Mouse (Mus musculus): ENCODE measurements at regions not wholly inside any gene's neighbourhood (a gene's known extent, or its start where the extent isn't known, plus 50 kb on each side); places are given as distances from the start of the nearest gene placed in this dataset.
"Not testable (repeated sequence)": the region's sequence is repeated elsewhere in the genome, so short reads cannot be mapped to it uniquely, and the experiment has no call there.

- intact Hi-C loops (cut with DNase I); DNase-seq (ENCODE audit: low spot score in 2 of 2): not testable (repeated sequence)
Measured at GRCm38 (mm10) chr16:93306140-93306539, 297.7 kb downstream of the Setd4 start.

GRCm38 (mm10) chr16:93294430-93294829 lies 309.4 kb downstream of the Setd4 start:
- intact Hi-C loops (cut with DNase I), result loop anchor here (5.0 to 10.0 kb wide), 2 partner anchors 150 to 727 kb away; no protein-coding TSS in a partner anchor
- DNase-seq (ENCODE audit: low spot score in 2 of 2), result no peak

GRCm38 (mm10) chr16:93292965-93293653 lies 310.8 kb downstream of the Setd4 start:
- DNase-seq (ENCODE audit: low spot score in 2 of 2), result peak; percentile 67 to 77

GRCm38 (mm10) chr16:93292181-93292834 lies 311.6 kb downstream of the Setd4 start:
- no peak for DNase-seq (ENCODE audit: low spot score in 2 of 2)
- intact Hi-C loops (cut with DNase I), result loop anchor here (2.0 to 10.0 kb wide), 3 partner anchors 148 to 725 kb away; no protein-coding TSS in a partner anchor

More at GRCm38 (mm10) chr16:93292965-93293653, 310.8 kb downstream of the Setd4 start:
- intact Hi-C loops (cut with DNase I), result loop anchor here (2.0 to 10.0 kb wide), 3 partner anchors 148 to 726 kb away; no protein-coding TSS in a partner anchor

- DNase-seq (ENCODE audit: low spot score in 2 of 2), result no peak
Measured at GRCm38 (mm10) chr16:93288036-93288435, 315.8 kb downstream of the Setd4 start.

GRCm38 (mm10) chr16:93287520-93287919 lies 316.3 kb downstream of the Setd4 start:
- no peak for DNase-seq (ENCODE audit: low spot score in 2 of 2)
- intact Hi-C loops (cut with DNase I), result no loop called here

More at GRCm38 (mm10) chr16:93288036-93288435, 315.8 kb downstream of the Setd4 start:
- intact Hi-C loops (cut with DNase I), result no loop called here

- no peak for DNase-seq (ENCODE audit: low spot score in 2 of 2)
- intact Hi-C loops (cut with DNase I), result no loop called here
Measured at GRCm38 (mm10) chr16:93286816-93287215, 317.0 kb downstream of the Setd4 start.

GRCm38 (mm10) chr16:93285191-93285590 lies 318.7 kb downstream of the Setd4 start:
- no peak for DNase-seq (ENCODE audit: low spot score in 2 of 2)
- intact Hi-C loops (cut with DNase I), result no loop called here

GRCm38 (mm10) chr16:93281715-93282114 lies 322.1 kb downstream of the Setd4 start:
- no peak for DNase-seq (ENCODE audit: low spot score in 2 of 2)
- intact Hi-C loops (cut with DNase I), result no loop called here

- intact Hi-C loops (cut with DNase I), result no loop called here
- DNase-seq (ENCODE audit: low spot score in 2 of 2), result no peak
Measured at GRCm38 (mm10) chr16:93272636-93273035, 331.2 kb downstream of the Setd4 start.

- intact Hi-C loops (cut with DNase I), result no loop called here
- DNase-seq (ENCODE audit: low spot score in 2 of 2), result no peak
Measured at GRCm38 (mm10) chr16:93272146-93272545, 331.7 kb downstream of the Setd4 start.

GRCm38 (mm10) chr16:93264061-93264585 lies 339.7 kb downstream of the Setd4 start:
- intact Hi-C loops (cut with DNase I), result no loop called here
- DNase-seq (ENCODE audit: low spot score in 2 of 2), result no peak

GRCm38 (mm10) chr16:93263141-93263815 lies 340.6 kb downstream of the Setd4 start:
- no peak for DNase-seq (ENCODE audit: low spot score in 2 of 2)
- intact Hi-C loops (cut with DNase I), result no loop called here

- intact Hi-C loops (cut with DNase I), result no loop called here
- peak; percentile 42 to 57 for DNase-seq (ENCODE audit: low spot score in 2 of 2)
Measured at GRCm38 (mm10) chr16:93246825-93247224, 357.0 kb downstream of the Setd4 start.

GRCm38 (mm10) chr16:93245738-93246137 lies 358.1 kb downstream of the Setd4 start:
- intact Hi-C loops (cut with DNase I), result no loop called here
- DNase-seq (ENCODE audit: low spot score in 2 of 2), result no peak

GRCm38 (mm10) chr16:93238898-93239297 lies 365.0 kb downstream of the Setd4 start:
- DNase-seq (ENCODE audit: low spot score in 2 of 2), result no peak
- intact Hi-C loops (cut with DNase I), result no loop called here

GRCm38 (mm10) chr16:93238326-93238725 lies 365.5 kb downstream of the Setd4 start:
- intact Hi-C loops (cut with DNase I), result no loop called here
- DNase-seq (ENCODE audit: low spot score in 2 of 2), result no peak

- no peak for DNase-seq (ENCODE audit: low spot score in 2 of 2)
- intact Hi-C loops (cut with DNase I), result no loop called here
Measured at GRCm38 (mm10) chr16:93225644-93226043, 378.2 kb downstream of the Setd4 start.

- DNase-seq (ENCODE audit: low spot score in 2 of 2), result no peak
- intact Hi-C loops (cut with DNase I), result no loop called here
Measured at GRCm38 (mm10) chr16:93225196-93225595, 378.7 kb downstream of the Setd4 start.

- intact Hi-C loops (cut with DNase I), result no loop called here
Measured at GRCm38 (mm10) chr16:93219731-93220130, 384.1 kb downstream of the Setd4 start.

More at GRCm38 (mm10) chr16:93219731-93220130, 384.1 kb downstream of the Setd4 start:
- DNase-seq (ENCODE audit: low spot score in 2 of 2), result no peak

Data from left cerebral cortex, postnatal 14 days (tissue).